Mouse (Mus musculus) T-cell, adult 2 months (primary cell): ENCODE measurements around the gene Dnttip2.

Experiments used
- DNase-seq: peaks from one replicate; pipeline ENCODE4 v3.0.0; 2022; ENCODE audit warnings: low spot score

Dnttip2 gene

GRCm38 (mm10) chr3:122333493-122333892, 59.3 kb downstream of the Dnttip2 start:
- DNase-seq: no peak

- no peak for DNase-seq
Measured at GRCm38 (mm10) chr3:122333902-122334301, 59.7 kb downstream of the Dnttip2 start.

DNA sequence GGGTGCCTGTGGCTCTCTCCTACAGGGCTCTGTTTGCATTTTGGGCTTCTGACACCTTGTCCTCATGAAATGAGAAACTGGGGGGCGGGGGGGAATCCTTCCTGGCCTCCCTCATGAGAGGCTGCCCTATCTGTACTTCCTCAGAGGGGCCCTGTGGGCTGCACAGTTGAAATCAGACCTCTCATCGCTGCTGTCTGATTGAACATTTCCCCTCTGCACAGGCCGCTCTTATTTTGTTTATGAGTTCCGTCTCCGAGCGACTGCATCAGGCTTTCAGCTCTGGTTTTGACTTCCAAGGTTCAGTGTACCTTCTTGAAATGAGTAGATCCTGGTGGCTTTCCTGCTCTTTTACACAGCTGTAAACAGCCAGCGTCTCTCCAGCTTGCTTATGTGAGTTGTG, 60.2 kb downstream of the Dnttip2 start:
- DNase-seq: no peak
